Mouse (Mus musculus): ENCODE results near the gene Ndufaf3. TPM values are rescaled to one million over a fixed set of nuclear protein-coding genes. Genes with fewer than 3 reads are reported as not detected.
A peak's percentile ranks its signal among the peaks of the same experiment; 100 is the strongest.

The Ndufaf3 gene
- total and polyA plus RNA-seq, 2 experiments from 2014 or later = 70.7 to 104 TPM

DNA sequence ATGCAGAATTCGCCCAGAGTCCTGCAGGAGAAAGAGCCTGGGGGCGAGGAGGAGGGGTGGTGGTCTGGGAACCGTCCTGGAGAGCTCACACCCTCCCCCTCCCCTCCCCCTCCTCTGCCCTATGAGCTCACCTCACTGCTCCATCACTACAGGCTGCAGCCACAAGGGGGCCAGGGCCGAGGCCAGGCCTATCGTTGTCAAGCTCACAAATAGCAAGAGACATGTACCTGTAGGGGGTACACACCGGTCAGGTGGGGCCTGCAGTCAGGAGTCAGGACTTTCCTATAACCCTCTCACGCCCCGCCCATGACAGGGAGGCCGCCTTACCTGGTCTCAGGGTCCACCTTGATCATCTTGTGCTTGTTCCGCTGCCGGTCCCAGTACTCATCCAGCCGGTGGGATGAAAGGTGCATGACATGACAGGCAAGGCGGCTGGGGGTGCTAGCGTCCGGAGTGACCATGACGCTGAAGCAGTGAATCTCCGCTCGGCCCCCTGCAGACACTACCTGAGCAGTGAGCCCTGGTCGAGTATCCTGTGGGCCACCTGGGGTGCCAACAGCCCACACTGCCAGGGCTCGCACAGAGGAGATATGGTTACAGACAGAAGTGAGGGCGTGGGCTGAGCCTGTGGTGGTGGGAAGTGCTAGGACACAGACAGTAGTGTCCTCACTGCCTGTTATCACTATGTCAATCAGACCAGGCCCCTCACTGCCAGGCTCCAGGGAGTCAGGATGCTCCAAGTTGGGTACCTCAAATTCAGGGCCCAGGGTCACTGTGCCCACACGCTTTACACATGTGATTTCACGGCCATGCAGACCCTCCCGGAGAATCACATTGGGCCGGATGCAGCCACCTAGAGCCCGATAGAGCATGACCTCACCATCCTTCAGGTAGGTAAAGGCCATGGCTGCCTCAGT is 6.8 kb upstream of the Ndufaf3 start:
- no peak overlapping the region for H3K4me3 ChIP-seq (ENCODE audit: low read depth, low read length)
- H3K36me3 ChIP-seq (ENCODE audit: insufficient read depth) = peaks cover 36% of the 10 kb centered on the region
- H3K9ac ChIP-seq = no peak overlapping the region
- WGBS = 53% methylated on average over 26 of the region's 26 CpGs
- TF ChIP-seq CTCF (IDR thresholded peaks at IDR 0.05; ENCODE audit: low read depth) = peak; percentile 75
- ATAC-seq = no peak
- DNase-seq = peak; percentile 55
- no peaks in the 10 kb centered on the region for H3K9me3 ChIP-seq (ENCODE audit: low read length)
- no peaks in the 10 kb centered on the region for H3K27me3 ChIP-seq (ENCODE audit: insufficient read depth, low read length)
- H3K4me1 ChIP-seq (ENCODE audit: insufficient read depth) = peaks cover 18% of the 10 kb centered on the region
- H3K4me2 ChIP-seq (ENCODE audit: low read depth) = no peak overlapping the region
- no peak overlapping the region for H3K27ac ChIP-seq (ENCODE audit: low read depth, low read length)

DNA sequence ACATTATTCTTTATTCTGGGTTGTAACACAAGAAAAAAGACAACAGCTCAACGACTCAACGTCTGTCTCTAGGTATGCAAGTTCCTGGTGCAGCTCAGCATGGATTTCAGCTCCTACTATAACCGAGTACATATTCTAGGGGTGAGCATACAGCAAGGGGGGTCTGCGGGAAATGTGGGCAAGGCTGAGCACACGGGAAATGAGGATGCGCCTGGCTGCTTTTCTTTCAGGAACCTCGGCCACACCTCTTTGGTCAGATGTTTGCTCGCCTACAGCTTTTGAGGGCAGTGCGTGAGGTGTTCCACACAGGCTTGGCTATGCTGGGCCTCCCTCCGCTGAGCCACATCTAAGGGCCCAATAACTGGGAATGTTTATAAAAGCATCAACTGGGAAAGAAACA is 5.1 kb upstream of the Ndufaf3 start:
- Histone ChIP-seq H3K27me3 (ENCODE audit: insufficient read depth, low read length) (no peaks in the 10 kb centered on the region), H3K4me1 (ENCODE audit: insufficient read depth) (peaks cover 20% of the 10 kb centered on the region), H3K27ac (ENCODE audit: low read depth, low read length) (no peak overlapping the region), H3K9ac (no peak overlapping the region), H3K4me3 (ENCODE audit: low read depth, low read length) (no peak overlapping the region), H3K9me3 (ENCODE audit: low read length) (no peaks in the 10 kb centered on the region), H3K4me2 (ENCODE audit: low read depth) (no peak overlapping the region), H3K36me3 (ENCODE audit: insufficient read depth) (peaks cover 36% of the 10 kb centered on the region)
- TF ChIP-seq CTCF (IDR thresholded peaks at IDR 0.05; ENCODE audit: low read depth) = no peak
- DNase-seq (no peak), ATAC-seq (no peak)
- 83% methylated on average over 10 of the region's 10 CpGs for WGBS

GRCm38 (mm10) chr9:108571401-108571973 is 4.3 kb upstream of the Ndufaf3 start:
- Histone ChIP-seq H3K36me3 (ENCODE audit: insufficient read depth) (peaks cover 36% of the 10 kb centered on the region), H3K9ac (no peak overlapping the region), H3K27me3 (ENCODE audit: insufficient read depth, low read length) (no peaks in the 10 kb centered on the region), H3K4me3 (ENCODE audit: low read depth, low read length) (no peak overlapping the region), H3K4me1 (ENCODE audit: insufficient read depth) (peaks cover 15% of the 10 kb centered on the region), H3K4me2 (ENCODE audit: low read depth) (no peak overlapping the region), H3K9me3 (ENCODE audit: low read length) (no peaks in the 10 kb centered on the region), H3K27ac (ENCODE audit: low read depth, low read length) (no peak overlapping the region)
- ATAC-seq (no peak), DNase-seq (no peak)
- no peak for TF ChIP-seq CTCF (IDR thresholded peaks at IDR 0.05; ENCODE audit: low read depth)
- 92% methylated on average over 16 of the region's 16 CpGs for WGBS

GRCm38 (mm10) chr9:108570207-108570896 is 3.1 kb upstream of the Ndufaf3 start:
- H3K9me3 ChIP-seq (ENCODE audit: low read length) = no peaks in the 10 kb centered on the region
- DNase-seq (peak; percentile 74), ATAC-seq (no peak)
- H3K4me2 ChIP-seq (ENCODE audit: low read depth) = peak overlapping the region; percentile 95
- peaks cover 19% of the 10 kb centered on the region for H3K4me1 ChIP-seq (ENCODE audit: insufficient read depth)
- H3K27ac ChIP-seq (ENCODE audit: low read depth, low read length) = peak overlapping the region; percentile 72
- peak overlapping the region; percentile 55 for H3K4me3 ChIP-seq (ENCODE audit: low read depth, low read length)
- 2% methylated on average over 40 of the region's 40 CpGs for WGBS
- H3K9ac ChIP-seq = peak overlapping the region; percentile 58
- no peaks in the 10 kb centered on the region for H3K27me3 ChIP-seq (ENCODE audit: insufficient read depth, low read length)
- H3K36me3 ChIP-seq (ENCODE audit: insufficient read depth) = peaks cover 40% of the 10 kb centered on the region
- peak; percentile 71 for TF ChIP-seq CTCF (IDR thresholded peaks at IDR 0.05; ENCODE audit: low read depth)

DNA sequence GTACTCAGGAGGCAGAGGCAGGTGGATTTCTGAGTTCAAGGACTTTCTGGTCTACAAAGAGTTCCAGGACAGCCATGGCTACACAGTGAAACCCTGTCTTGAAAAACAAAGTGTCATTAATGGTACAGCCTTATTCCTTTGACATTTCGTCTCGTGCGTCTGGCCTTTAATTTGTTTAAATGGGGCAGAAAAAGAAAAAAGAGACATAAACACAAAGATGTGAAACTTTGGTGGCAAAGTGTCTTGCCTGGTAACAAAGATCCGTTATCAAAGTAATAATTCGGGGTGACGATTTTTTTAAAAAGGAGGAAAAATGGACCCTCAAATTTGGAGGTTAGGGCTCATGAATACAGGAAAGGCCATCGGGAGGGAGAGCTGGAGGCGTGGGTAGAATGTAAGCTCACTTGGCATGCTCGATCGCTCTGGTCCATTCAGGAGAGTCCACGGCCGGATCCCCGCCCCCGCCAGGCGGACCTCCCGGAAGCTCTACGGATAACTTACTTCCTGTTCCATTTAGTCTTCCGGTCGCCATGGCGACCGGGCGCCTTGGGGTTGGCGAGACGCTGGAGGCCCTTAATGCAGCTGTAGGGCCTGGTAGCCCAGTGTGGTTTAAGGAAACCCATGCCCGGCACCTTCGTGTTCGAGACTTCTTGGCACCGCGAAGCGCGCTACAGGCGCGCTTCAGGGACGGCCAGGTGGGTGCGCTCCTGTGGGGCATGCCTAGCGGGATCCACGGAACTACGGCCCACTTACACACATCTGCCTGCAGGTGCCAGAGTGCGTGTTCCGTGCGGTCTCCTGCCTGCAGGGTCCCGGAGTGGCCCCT is 2.4 kb upstream of the Ndufaf3 start, which contains the start of gene Dalrd3:
Gene Dalrd3, plus strand, starts transcription at position 506 of the 826 bp plus-strand sequence.
- WGBS = 5% methylated on average over 42 of the region's 42 CpGs
- no peaks in the 10 kb centered on the region for H3K9me3 ChIP-seq (ENCODE audit: low read length)
- no peaks in the 10 kb centered on the region for H3K27me3 ChIP-seq (ENCODE audit: insufficient read depth, low read length)
- peak within 1 kb of the TSS; percentile 58 for H3K9ac ChIP-seq
- ATAC-seq = peak; percentile 62
- no peak for TF ChIP-seq CTCF (IDR thresholded peaks at IDR 0.05; ENCODE audit: low read depth)
- DNase-seq = peak; percentile 92
- H3K36me3 ChIP-seq (ENCODE audit: insufficient read depth) = peaks cover 40% of the 10 kb centered on the region
- peaks cover 19% of the 10 kb centered on the region for H3K4me1 ChIP-seq (ENCODE audit: insufficient read depth)
- peak within 1 kb of the TSS; percentile 72 for H3K27ac ChIP-seq (ENCODE audit: low read depth, low read length)
- peak within 1 kb of the TSS; percentile 55 for H3K4me3 ChIP-seq (ENCODE audit: low read depth, low read length)
- H3K4me2 ChIP-seq (ENCODE audit: low read depth) = peak within 1 kb of the TSS; percentile 95

DNA sequence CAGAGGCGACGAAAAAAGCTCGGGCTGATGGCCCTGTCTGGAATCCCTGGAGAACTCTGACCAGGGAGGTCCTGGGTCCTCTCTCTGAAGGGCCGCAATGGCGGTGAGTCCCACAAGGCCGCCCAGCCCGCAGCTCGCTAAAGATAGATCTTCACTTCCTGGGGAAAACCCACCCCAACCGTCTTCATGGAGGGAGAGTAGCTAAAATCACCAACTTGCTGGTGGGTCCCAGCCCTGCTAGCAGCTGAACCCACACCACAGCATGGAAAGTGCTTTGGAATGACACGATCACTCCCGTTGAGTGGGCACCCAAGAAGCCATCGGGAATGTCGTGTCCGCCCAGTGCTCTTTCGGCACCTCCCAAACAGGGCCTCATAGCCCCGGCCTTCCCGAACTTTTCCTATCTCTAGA is 1.3 kb upstream of the Ndufaf3 start:
- H3K4me3 ChIP-seq (ENCODE audit: low read depth, low read length) = no peak overlapping the region
- ATAC-seq (no peak), DNase-seq (no peak)
- peak overlapping the region; percentile 90; the same call in 1 of the 2 replicates for H3K4me2 ChIP-seq (ENCODE audit: low read depth)
- H3K4me1 ChIP-seq (ENCODE audit: insufficient read depth) = peaks cover 19% of the 10 kb centered on the region
- H3K9ac ChIP-seq = no peak overlapping the region
- WGBS = 83% methylated on average over 17 of the region's 17 CpGs
- no peaks in the 10 kb centered on the region for H3K9me3 ChIP-seq (ENCODE audit: low read length)
- peaks cover 50% of the 10 kb centered on the region for H3K36me3 ChIP-seq (ENCODE audit: insufficient read depth)
- H3K27ac ChIP-seq (ENCODE audit: low read depth, low read length) = no peak overlapping the region
- H3K27me3 ChIP-seq (ENCODE audit: insufficient read depth, low read length) = no peaks in the 10 kb centered on the region
- no peak for TF ChIP-seq CTCF (IDR thresholded peaks at IDR 0.05; ENCODE audit: low read depth)

All from forebrain, postnatal 0 days (tissue).